Mouse (Mus musculus) megakaryocyte-erythroid progenitor cell, adult 5 weeks (primary cell): Measurements from ENCODE around the gene Gm12184. TPM values are rescaled to one million over a fixed set of nuclear protein-coding genes. Genes with fewer than 3 reads are reported as not detected.

Experiments used
- polyA plus RNA-seq: library from polyadenylated mRNA; stranded (reverse); fragments of >175 nt; gene quantifications from 2 replicates; pipeline ENCODE4 v1.2.3, GENCODE M21; 2012

The Gm12184 gene
- 72.6 and 83.3 TPM in 2 replicates for polyA plus RNA-seq

DNA sequence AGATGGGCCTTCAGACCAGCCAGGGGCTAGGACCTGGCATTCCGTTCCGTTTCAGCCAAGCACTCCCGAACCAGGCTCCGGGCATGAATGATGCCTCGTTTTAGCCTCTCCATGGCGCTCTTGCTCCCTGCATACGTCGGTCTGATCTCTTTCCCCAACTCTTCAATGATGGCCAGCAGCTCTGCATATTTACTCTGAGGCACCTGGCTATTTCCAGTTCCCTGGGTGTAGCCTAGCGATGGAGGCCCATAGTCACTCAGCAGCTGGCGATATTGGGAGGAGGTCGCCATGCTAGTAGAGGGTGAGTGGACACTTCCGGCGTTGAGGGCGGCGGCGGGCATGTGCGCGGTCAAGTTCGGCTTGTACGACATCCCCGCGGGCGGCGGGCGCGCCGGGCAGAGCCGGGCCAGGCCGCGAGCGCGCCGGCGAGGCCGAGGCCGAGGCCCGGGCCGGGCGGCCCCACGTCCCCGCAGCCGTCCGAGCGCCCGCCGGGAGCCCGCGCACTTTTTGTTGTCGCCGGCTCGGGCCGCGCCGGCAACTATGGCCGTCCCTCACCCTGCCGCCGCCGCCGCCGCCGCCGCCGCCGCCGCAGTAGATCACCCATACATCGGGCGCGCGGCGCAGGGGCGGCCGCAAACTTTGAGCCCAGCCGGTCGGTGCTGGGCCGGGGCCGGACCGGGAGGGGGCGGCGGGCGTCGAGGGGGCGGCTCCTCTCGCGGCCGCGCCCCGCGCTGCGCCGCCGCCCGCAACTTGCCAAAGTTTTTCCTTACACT, at the start of gene Gm12184, which contains the start of gene Trim7:
TSS of gene Gm12184 (minus strand) at position 677 of the 773 bp plus-strand sequence.
TSS of gene Trim7 (plus strand) at position 162 of the 773 bp plus-strand sequence.

DNA sequence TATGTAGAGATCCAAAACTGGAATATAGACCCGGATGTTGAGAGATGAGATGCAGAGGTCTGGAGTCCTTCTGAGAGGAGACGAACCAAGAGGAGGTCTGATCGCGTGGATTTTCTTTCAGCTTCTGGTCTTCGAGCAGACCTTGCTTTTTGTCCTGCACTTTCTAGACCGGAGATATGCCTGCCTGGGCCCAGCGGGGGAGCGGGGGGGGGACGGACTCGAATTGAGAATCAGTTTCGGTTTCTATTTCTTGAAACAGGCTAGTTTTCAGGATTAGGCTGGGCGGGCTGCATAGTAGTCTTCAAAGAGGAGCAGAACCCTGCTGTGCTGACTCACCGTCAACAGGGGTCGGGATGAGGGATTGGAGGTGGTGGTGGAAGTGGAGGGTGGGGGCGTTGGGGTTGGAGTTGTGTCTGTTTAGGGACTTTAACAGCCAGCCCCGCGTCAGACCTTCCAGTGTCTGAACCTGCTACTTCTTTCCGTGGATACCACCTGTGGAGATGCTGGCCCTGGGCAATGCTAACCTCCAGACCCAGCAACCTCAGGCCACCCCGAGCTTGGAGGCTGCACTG, 44.8 kb upstream of the Gm12184 start, which contains the start of gene Irgm1:
TSS of gene Irgm1 (minus strand) at position 483 of the 572 bp plus-strand sequence.

GRCm38 (mm10) chr11:48816800-48817665, 9.4 kb downstream of the Gm12184 start, which contains the start of gene Trim41:
Trim41 (minus strand) TSS chr11:48817353.

GRCm38 (mm10) chr11:48799921-48800701, 26.3 kb downstream of the Gm12184 start, which contains the start of gene Rack1:
Rack1 (plus strand) TSS chr11:48800332.

Other genes with a start within 250 kb of the Gm12184 start
- 4,368 and 4,920 TPM in 2 replicates for gene Rack1, start 26.3 kb downstream of the Gm12184 start, polyA plus RNA-seq
- gene Trim41, start 9.3 kb downstream of the Gm12184 start, polyA plus RNA-seq, result 54.6 and 79.4 TPM in 2 replicates
- gene Trim7, start 515 bp downstream of the Gm12184 start, polyA plus RNA-seq, result 0.84 and 1.2 TPM in 2 replicates
- 3.3 and 5.2 TPM in 2 replicates for gene Irgm1, start 45.0 kb upstream of the Gm12184 start, polyA plus RNA-seq
- gene Gm5431, start 75.6 kb upstream of the Gm12184 start, polyA plus RNA-seq, result 0.03 and 0.04 TPM in 2 replicates
- gene Psme2b, start 119.5 kb upstream of the Gm12184 start, polyA plus RNA-seq, result 2.8 and 3.4 TPM in 2 replicates
- gene Olfr56, start 152.2 kb upstream of the Gm12184 start, polyA plus RNA-seq, result 0.07 and 0.25 TPM in 2 replicates
- gene 9930111J21Rik1, start 152.7 kb upstream of the Gm12184 start, polyA plus RNA-seq, result 0.24 and 0.49 TPM in 2 replicates
- gene Gm12185, start 165.6 kb upstream of the Gm12184 start, polyA plus RNA-seq, result not detected in 2 replicates
- 0.30 and 0.52 TPM in 2 replicates for gene Tgtp1, start 167.5 kb upstream of the Gm12184 start, polyA plus RNA-seq
- 0.56 and 1.2 TPM in 2 replicates for gene 9930111J21Rik2, start 224.6 kb upstream of the Gm12184 start, polyA plus RNA-seq
- 2.0 and 2.4 TPM in 2 replicates for gene Tgtp2, start 237.6 kb upstream of the Gm12184 start, polyA plus RNA-seq
- 1.7 and 3.0 TPM in 2 replicates for gene Ifi47, start 249.9 kb upstream of the Gm12184 start, polyA plus RNA-seq